Mouse (Mus musculus) adrenal gland, adult 2 months (tissue): ENCODE data around the gene St3gal3. TPM values are rescaled to one million over a fixed set of nuclear protein-coding genes. Genes with fewer than 3 reads are reported as not detected.

Experiments used
- DNase-seq: peaks from one replicate; pipeline ENCODE4 v3.0.0; 2021
- polyA plus RNA-seq: library from polyadenylated mRNA; depleted of rRNA; stranded (reverse); fragments of >200 nt; gene quantifications from 2 replicates; pipeline ENCODE4 v1.2.3, GENCODE M21; 2012
- total RNA-seq, 2 experiments: library from RNA; stranded (reverse); gene quantifications; 2 replicates each; pipeline ENCODE4 v1.2.3; 2021

The St3gal3 gene
- total and polyA plus RNA-seq, 3 experiments, result 36.7 to 56.7 (median 45.8) TPM

DNA sequence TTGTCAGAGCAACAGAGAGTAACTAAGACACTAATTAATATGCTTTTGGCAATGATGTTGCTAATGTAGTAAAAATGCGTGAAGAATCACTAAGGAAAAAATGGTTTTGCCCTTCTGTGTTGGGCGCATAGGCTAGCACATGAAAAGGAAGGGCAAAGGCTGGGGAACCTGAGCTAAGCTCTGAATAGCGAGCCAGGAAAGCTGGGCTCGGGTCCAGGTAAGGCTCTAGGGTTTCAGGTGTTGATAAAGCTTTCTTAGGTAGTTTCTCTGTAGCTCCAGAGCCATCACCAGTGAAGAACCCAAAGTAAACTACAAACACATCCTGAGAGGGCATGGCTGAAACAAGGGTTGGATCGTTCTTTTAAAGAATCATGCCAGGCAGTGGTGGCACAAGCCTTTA lies 6.8 kb upstream of the St3gal3 start:
- DNase-seq, result no peak

DNA sequence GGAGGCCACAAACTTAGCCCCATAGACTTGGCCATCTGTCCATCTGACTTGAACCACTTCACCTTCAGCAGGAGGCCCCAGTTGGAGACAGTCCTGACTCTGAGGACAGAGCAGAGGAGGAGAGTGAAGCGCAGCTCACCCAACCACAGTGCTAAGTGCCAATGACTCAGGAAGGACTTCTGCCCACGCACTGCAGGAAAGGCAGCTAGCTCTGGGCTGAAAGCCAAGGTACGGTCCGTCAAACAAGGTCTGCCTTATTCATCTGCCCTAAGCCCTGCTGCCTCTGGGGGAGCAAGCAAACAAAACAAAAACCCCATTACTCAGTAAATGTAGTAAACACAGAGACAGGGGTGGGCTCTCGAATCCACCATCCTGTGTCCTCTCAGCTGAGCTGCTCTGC lies 4.2 kb upstream of the St3gal3 start:
- DNase-seq, result peak; percentile 91

DNA sequence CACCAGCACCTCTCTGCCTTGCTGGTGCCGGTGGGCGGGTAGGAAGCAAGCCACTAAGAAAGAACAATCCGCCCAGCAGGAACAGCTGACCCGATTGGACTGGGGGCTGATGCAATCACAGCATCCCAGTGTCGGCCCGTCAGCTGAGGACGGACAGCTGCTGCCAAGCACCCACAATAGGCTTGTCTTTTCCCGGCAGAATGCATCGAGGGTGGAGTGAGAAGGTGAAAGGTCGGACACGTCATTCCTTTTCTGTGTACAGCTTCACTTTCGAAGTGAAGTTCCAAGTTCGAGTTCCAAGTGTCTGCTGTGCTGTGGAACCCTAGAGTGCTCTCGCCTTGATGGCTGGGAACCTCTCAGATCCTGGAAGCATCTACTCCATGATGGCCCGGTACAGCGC lies 3.1 kb upstream of the St3gal3 start:
- no peak for DNase-seq

DNA sequence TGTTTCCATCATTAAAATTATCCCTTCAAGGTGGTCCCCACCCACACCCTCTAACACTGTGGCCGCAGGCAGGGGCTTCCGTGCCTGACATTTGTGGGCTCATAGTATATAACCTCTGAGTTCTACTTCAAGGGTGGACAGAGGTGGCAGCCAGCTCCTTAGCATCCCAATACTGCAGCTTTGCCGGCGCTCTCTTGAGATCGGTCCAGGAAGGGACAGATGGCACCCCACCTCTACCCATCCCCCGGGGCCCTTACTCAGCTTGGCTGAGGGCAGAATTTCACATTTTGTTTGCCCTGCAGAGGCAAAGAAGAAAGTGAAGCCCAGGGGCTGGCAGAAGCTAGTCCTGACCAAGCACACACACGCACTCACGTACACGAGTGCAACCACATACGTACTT lies 2.6 kb upstream of the St3gal3 start:
- no peak for DNase-seq

DNA sequence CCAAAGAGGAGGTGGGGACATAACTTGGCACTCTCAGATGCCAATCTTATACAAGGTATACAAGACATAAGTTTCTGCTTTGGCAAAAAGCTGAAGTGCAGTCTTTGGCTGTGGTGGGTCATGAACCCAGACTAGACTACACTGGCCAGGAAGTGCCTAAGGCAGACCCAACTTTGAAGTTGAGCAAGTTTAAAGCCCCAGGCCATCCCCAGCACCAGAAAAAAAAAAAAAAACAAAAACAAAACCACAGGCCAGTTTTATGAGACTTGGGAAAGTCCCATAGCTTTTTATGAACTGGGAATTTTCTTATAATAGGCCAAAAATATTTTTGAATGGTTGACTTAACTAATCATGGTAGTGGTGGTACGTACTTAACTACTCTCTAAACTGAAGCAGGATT lies 700 bp upstream of the St3gal3 start:
- DNase-seq, result no peak

DNA sequence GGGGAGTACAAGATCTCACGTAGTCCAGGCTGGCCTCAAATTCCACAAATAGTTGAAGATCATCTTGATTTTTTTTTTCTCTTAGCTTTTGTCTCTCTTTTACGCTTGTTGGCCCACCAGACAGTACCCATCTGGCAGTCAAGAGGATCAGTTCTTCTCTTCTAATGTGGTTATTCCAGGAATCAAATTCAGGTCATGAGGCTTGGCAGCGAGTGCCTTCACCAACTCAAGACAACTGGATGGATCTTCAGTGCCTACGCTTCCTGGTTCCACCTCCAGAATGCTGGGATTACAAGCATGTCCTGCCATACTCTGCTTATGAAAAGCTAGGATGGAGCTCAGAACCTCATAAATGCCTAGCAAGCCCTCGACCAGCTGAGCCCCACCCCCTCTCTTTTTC lies 3.4 kb downstream of the St3gal3 start:
- DNase-seq, result no peak

DNA sequence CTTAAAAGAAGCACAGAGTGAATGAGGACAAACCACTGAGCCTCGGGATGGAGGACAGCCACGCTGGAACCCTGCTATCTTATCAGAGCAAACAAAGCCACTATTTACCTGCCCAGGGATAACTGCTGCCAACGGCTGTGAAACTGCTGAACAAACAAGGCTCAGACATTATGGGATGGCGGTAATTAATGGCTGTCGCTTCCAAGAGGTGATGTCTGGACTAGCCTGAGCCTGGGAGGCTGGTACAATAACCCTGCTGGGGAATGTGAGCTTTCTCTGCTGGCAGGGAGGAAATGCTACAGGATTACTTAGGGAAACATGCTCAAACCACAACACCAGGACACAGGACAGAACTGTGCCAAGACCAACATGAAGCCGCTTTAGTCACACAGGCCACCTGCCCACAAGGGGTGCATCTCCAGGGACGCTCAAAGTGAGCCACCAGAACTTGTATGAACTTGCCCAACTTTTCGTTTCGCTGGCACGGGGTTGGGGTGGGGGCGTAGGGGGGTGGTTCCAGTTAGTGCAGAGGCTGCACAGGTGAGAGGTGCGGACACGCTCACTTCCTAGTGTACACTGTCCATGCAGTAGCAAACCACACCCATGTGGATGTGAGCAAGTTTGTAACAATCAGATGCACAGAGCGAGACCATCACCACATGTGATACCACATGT lies 11.5 kb downstream of the St3gal3 start:
- DNase-seq, result no peak

DNA sequence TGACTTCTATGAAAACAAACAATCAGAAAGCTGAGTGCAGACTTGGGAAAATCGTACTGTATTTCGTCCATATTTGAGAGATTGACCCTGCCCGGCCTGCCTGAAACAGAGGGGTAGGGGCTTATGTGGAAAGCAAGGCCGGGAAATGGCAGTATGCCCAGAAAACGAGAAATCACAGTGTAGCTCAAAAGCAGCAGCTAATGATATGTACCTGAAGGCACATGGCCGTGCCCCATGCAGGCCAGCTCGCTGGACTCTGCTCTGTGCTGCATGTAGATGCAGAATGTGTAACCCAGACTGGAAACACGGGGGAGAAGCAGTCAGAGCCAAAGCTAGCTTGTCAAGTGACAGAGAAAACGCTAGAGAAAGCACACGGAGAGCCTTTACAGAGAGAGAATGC lies 12.6 kb downstream of the St3gal3 start:
- no peak for DNase-seq

DNA sequence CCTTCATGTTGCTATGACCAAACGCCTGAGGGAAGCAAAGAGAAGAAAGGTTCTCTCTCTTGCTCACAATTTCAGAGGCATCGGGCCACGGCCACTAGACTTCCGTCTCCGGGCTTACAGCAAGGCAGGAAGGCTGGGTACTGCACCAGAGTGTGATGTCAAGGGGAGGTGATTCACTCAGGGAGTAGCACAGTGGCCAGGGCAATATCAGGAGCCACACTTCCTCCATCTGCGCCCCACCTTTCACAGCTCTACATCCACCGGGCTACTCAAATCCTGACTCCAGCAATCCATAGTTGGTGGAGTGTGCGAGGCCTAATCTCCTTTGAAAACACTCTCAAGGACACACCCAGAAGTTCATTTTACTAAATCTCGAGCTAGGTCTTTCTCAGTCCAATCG lies 17.1 kb downstream of the St3gal3 start:
- no peak for DNase-seq

DNA sequence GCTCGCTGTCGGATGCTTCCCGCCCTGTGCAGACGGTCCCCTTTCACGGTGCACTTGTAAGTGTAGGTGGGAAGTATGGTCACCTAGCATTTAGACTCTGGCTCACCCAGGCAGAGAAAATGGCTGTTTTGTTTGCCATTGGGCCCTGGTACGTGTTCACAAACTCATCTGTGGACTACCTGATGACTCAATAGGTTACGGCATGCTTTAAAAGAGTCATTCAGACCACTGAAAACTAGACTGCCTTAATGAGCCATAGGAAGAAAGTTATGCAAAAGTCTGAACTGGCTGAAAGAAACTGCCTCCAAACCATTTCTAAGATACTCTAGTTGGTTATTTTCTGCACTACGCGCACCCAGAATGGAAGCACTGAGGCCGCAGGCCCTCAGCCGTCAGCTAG lies 18.6 kb downstream of the St3gal3 start:
- DNase-seq, result no peak

DNA sequence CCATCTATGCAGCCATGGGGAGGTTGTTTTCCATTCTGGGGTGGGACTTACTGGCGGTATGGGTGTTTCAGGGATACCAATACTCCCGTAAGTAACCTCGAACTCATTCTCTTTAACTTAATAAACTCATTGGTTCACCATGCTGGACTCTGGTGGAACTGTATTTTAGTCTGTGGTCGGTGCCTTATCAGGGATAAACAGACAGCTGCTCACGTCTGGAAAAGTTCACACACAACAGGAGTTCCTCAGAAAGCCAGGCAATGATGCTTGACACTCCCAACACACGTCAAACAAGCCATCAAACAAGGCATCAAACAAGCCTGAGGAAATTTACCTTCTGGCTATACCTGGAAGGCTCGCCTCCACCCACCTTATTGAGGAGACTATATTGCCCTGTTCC lies 19.6 kb downstream of the St3gal3 start:
- no peak for DNase-seq

DNA sequence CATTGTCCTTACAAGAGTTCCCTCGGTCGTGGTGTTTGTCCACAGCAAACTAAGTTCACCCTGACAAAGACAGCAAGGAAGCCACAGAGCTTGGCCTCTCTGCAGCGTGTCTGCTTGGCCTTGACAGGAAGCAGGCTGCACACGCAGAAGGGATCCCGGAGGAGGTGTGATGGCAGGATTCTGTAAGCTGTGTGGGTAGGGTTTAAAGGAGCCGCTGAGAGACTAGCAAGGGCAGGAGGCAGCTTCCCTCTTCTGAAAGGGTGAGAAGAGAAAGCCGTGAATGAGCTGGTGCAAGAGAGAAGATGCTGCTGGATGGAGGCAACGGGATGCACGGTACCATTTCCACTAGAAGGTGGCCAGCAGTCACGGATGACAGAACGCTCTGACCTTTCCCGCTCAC lies 22.1 kb downstream of the St3gal3 start:
- no peak for DNase-seq

DNA sequence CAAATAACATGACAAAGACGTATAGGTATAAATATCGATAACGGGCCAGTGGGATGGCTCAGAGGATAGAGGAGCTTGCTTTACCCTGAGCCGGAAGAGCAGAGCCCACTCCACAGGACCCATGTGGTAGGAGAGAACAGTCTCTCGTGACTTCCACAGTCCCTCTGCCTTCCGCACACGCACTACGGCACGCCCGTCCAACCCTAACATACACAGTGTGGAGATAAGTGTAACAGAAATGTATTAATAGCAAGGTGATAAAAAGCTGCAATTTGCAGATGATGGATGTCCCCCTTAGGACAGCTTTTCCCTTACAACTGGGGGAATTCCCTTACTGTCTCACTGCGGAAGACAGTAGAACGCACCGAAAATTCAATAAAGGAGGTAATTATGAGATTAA lies 25.1 kb downstream of the St3gal3 start:
- DNase-seq, result no peak

DNA sequence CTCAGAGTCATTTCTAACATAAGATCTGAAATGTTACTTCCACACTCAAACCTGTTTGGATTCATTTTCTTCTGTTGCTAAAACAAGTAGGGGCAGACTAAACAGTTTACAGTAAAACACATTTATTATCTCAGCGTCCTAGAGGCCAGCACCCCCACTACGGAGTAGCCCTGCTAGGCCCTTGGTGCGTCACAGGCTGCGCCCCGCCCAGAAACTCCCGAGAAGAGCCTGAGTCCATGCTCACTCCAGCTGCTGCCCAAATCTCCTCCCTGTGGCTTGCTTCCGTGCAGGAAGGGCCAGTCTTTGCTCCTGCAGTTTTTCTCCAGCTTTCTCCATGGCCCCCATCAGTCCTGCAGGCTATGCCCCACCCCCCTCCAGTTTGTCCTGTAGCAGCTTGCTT lies 25.9 kb downstream of the St3gal3 start:
- DNase-seq, result no peak

DNA sequence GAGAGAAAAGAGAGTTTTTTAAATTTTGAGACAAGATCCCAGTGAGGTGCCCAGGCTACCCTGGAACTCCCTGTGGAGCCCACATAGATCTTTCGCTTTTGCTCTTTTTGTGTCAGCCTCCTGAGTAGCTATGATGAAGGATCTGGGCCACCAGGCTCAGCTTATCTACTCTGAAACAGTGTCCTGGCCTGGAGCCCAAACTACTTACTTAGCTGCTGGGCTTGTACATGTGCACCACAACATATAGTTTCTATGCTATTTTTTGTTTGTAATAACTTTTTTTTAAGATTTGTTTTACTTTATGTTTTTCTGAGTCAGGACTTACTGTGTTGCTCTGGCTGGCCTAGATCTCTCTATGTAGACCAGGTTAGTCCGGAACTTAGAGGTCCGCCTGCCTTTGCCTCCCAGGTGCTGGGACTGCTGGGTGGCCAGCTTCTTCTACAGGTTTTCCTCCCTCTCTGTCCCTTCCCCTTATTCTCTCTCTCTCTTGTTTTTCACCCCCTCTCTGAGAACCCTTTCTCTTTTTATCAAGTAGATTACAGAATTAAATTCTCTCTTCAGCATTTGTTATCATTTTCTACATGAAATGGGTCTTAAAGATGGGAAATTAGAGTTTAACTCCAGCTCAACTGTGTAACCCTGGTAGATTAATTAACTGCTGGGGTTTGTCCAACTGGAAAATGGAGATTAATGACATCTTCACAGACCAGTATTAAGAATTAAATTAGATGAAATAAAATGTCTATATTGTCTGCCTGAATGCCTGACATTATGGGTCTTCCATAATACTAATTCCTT lies 29.3 kb downstream of the St3gal3 start:
- DNase-seq, result no peak

DNA sequence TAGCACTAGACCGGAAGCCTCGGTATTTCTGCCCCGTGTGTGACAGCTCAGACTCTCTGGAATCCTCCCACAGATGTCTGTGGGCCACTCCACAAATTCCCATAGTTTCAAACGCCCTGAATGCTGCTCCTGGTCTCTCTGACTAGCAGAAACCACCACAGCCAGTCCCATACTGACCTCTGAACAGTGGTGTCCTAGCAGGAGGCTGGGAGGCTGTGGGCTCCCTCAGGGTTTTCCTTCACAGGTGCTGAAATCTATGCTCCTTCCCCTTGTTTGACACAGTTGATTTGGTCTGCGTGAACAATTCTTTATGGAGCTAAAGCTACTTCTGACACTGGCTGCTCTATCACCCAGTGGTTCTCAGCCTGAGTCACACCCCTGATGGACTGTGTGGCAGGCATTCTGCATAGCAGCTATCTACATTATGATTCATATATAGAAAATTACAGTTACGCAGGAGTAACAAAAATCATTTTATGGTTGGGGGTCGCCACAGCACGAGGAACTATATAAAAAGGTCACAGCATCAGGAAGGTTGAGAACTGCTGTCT lies 31.4 kb downstream of the St3gal3 start:
- DNase-seq, result no peak

DNA sequence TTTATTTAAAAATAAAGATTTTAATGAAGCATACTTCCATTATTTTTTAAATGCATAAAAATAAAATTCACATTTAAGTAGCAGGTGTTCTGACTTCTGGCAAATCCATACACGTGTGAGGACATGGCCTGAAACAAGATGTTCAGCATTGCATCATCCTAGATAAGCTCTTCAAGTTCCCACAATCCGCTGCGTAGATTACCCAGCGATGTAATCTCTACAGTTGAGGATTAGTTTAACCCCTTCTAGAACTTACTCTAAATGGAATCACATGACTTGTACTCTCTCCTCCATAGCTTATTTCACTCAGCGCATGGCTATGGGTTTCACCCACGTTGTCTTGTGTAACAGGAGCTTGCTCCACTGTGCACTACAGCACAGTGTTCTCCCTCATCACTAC lies 33.2 kb downstream of the St3gal3 start:
- no peak for DNase-seq

DNA sequence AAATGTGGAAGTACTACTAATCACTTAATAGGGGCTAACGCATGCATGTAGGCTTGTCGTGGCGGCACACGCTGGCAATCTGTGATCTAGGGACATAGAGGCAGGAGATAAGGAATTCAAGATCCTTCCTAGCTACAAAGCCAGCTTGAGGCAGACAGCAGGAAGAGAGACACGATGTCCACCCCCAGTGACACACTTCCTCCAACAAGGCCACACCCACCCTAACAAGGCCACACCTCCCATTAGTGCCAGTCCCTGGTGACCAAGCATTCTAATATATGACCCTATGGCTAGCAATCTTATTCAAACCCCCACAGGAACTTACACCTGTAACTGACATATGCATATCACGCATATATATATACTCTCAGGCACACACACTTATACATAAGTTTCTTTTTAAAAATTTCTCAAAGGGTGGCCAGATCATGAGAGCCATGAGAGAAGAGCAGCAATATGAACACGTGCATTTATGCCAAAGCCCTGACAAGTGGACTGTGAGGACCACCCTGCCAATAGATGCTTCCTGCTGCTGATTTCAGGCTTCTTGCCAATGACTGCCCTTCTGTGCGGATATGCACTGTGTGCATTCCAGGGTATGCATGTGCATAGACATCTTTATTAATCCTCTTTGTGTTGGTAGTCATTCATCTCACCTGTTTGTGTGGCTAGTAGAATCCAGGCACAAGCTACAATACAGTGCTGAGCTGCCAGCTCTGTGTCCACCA lies 34.9 kb downstream of the St3gal3 start:
- DNase-seq, result no peak

DNA sequence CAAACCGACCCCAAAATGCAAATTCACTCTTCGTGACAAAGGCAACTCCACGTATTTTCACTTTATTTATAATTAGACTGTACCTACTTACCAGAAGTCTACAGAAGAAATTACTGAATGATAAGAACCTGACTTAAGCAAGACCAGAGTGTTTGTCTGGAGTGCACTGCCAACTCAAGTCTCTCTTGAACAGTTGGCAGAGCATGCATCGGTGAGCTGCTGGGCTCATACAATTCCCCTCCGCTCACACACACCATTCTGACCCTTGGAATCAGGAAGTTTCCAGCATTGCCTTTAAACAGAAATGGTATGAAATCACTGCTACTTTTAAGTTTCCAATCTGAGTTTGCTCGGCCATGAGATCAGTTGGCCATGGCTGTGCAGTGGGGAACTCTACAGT lies 36.1 kb downstream of the St3gal3 start:
- DNase-seq, result no peak

DNA sequence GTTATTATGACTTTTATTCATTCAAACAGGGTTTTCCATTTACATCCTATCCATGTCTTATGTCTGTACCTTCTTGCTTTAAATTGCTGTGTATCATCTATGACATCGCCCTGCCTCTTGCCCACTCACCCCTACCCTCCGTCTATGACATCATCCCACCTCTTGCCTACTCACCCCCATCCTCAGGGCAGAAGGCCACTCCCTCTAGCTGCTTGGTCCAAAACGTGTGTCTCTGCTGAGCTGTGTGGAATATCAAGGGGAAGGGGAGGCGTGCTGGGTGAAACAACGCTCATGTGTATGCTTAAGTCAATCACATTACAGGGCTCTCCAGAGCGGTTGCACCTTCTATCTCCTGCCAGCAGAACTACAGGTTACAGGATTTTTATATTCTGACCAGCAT lies 38.6 kb downstream of the St3gal3 start:
- no peak for DNase-seq

DNA sequence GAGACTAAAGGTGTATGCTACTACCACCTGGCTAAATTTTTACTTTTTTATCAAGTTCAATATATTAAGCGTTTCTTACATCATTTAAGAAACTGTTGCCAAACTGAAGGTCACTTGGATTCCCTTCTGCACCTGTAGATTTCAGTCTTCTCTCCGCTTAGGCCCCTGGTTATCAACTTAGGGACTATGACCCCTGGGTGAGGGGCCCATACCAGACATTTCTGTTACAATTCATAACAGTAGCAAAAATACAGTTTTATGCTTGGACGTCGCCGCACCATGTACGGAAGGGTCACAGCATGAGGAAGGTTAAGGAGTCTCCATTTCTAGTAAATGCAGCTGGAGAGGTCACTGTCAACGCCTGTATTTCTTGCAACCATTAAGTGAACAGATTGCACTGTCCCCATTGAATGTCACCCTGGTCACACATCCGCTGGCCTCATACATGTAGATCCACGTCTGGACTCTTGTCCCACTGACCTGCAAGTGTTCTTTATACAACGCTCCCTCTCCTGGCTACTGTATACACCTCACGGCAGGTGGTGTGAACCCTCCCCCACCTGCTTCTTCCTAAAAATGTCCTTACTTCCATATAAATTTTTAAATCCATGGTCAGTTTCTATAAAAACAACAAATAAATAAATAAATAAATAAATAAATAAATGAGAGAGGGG lies 41.8 kb downstream of the St3gal3 start:
- DNase-seq, result no peak

DNA sequence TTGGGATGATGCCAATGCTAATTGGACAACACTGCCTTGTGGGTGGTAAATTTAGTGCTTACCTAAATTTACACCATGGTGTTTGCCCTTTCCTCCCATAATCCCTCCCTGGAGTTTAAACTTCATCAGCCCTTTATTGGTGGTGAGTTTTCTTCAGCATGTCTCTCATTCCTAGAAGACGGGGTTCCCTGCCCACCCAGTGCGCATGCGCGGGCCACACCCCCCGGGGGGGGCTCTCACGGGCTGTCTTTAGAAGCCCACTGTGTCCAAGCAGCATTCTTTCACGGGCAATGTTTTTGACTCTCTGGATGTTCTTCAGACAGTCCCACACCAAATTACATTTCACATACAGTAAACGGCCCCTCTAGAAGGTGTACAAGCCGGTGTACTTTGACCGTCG lies 44.3 kb downstream of the St3gal3 start:
- no peak for DNase-seq
